Mouse (Mus musculus) CH12.LX (cell line): ENCODE results near the gene Nebl.

Source experiments
- CTCF ChIP-seq, 2 experiments: IDR thresholded peaks in 1 of 2; conservative IDR thresholded peaks in 1 of 2; 2 replicates each; pipeline ENCODE4 v1.5.1; 2011 to 2012; ENCODE audit warnings: low read depth in 2 of 2, low read length in 2 of 2, improper control_type of control experiment in 1 of 2, inconsistent platforms in 1 of 2, mild to moderate bottlenecking in 1 of 2, moderate library complexity in 1 of 2
- EP300 ChIP-seq: IDR thresholded peaks from 2 replicates; pipeline ENCODE4 v1.6.1; 2011; ENCODE audit warnings: low read length, improper control_type of control experiment
- KAT2A ChIP-seq: IDR thresholded peaks from 2 replicates; pipeline ENCODE4 v1.6.1; 2012; ENCODE audit warnings: low read length, improper control_type of control experiment, inconsistent platforms; ENCODE audit not compliant: insufficient replicate concordance
- MAX ChIP-seq: IDR thresholded peaks from 2 replicates; pipeline ENCODE4 v1.6.1; 2011; ENCODE audit warnings: low read length, improper control_type of control experiment
- POLR2A ChIP-seq: IDR thresholded peaks from 2 replicates; pipeline ENCODE4 v1.6.1; 2011; ENCODE audit warnings: low read depth, mild to moderate bottlenecking, improper control_type of control experiment, low read length
- POLR2AphosphoS2 ChIP-seq: IDR thresholded peaks from 2 replicates; pipeline ENCODE4 v1.6.1; 2011; ENCODE audit warnings: low read depth, low read length, improper control_type of control experiment
- RAD21 ChIP-seq: IDR thresholded peaks from 2 replicates; pipeline ENCODE4 v1.6.1; 2011; ENCODE audit warnings: low read depth, mild to moderate bottlenecking, low read length, improper control_type of control experiment, moderate library complexity
- RCOR1 ChIP-seq: conservative IDR thresholded peaks from 2 replicates; pipeline ENCODE4 v1.6.1; 2012; ENCODE audit warnings: low read depth, mild to moderate bottlenecking, inconsistent platforms, low read length, improper control_type of control experiment
- SMC3 ChIP-seq: IDR thresholded peaks from 2 replicates; pipeline ENCODE4 v1.6.1; 2011; ENCODE audit warnings: low read depth, low read length, improper control_type of control experiment
- TBP ChIP-seq: conservative IDR thresholded peaks from 2 replicates; pipeline ENCODE4 v1.6.1; 2011; ENCODE audit warnings: low read depth, low read length, improper control_type of control experiment
- ZC3H11A ChIP-seq: IDR thresholded peaks from 2 replicates; pipeline ENCODE4 v1.6.1; 2012; ENCODE audit warnings: low read depth, mild to moderate bottlenecking, inconsistent platforms, low read length, improper control_type of control experiment

GRCm38 (mm10) chr2:17405899-17406531 is 325.2 kb downstream of the Nebl start:
- no peak for TF ChIP-seq EP300
- TF ChIP-seq CTCF (conservative IDR thresholded peaks at IDR 0.05 in 1 of 2, IDR thresholded peaks at IDR 0.05 in 1 of 2; ENCODE audit: low read depth in 2 of 2, low read length in 2 of 2): no peak
- TF ChIP-seq MAX: no peak
- TF ChIP-seq RCOR1: no peak
- no peak for TF ChIP-seq SMC3
- TF ChIP-seq POLR2A: no peak
- no peak for TF ChIP-seq TBP
- TF ChIP-seq KAT2A: no peak
- no peak for TF ChIP-seq ZC3H11A
- TF ChIP-seq POLR2AphosphoS2: no peak
- no peak for TF ChIP-seq RAD21
